Mouse (Mus musculus): ENCODE data around the gene Nrxn3. TPM values are rescaled to one million over a fixed set of nuclear protein-coding genes. Genes with fewer than 3 reads are reported as not detected.

The Nrxn3 gene
- polyA plus RNA-seq, 1 experiment from 2014 or later = 3.7 TPM

GRCm38 (mm10) chr12:88860397-88860796 lies 137.7 kb downstream of the Nrxn3 start:
- no peak overlapping the region for H3K9ac ChIP-seq
- H3K4me3 ChIP-seq = no peak overlapping the region
- H3K27ac ChIP-seq = no peak overlapping the region
- ATAC-seq (ENCODE audit: insufficient number of reproducible peaks, insufficient read depth, low FRiP score, low TSS enrichment) = no peak
- no peaks in the 10 kb centered on the region for H3K36me3 ChIP-seq
- H3K27me3 ChIP-seq = no peaks in the 10 kb centered on the region
- H3K9me3 ChIP-seq = no peaks in the 10 kb centered on the region
- H3K4me2 ChIP-seq (replicated peaks) = no peak overlapping the region
- no peaks in the 10 kb centered on the region for H3K4me1 ChIP-seq
- 51% methylated on average over 4 of the region's 4 CpGs for WGBS

- Histone ChIP-seq H3K9ac (no peak overlapping the region), H3K27me3 (no peaks in the 10 kb centered on the region), H3K4me3 (no peak overlapping the region), H3K4me2 (replicated peaks) (no peak overlapping the region), H3K36me3 (no peaks in the 10 kb centered on the region), H3K4me1 (no peaks in the 10 kb centered on the region), H3K9me3 (no peaks in the 10 kb centered on the region), H3K27ac (no peak overlapping the region)
- ATAC-seq (ENCODE audit: insufficient number of reproducible peaks, insufficient read depth, low FRiP score, low TSS enrichment) = no peak
- 74% methylated on average over 4 of the region's 4 CpGs for WGBS
These were observed 140.4 kb downstream of the Nrxn3 start for GRCm38 (mm10) chr12:88863069-88863468.

GRCm38 (mm10) chr12:88868288-88868687 lies 145.6 kb downstream of the Nrxn3 start:
- no peaks in the 10 kb centered on the region for H3K4me1 ChIP-seq
- H3K36me3 ChIP-seq = no peaks in the 10 kb centered on the region
- no peaks in the 10 kb centered on the region for H3K27me3 ChIP-seq
- no peak for ATAC-seq (ENCODE audit: insufficient number of reproducible peaks, insufficient read depth, low FRiP score, low TSS enrichment)
- H3K4me2 ChIP-seq (replicated peaks) = no peak overlapping the region
- H3K27ac ChIP-seq = no peak overlapping the region
- no peak overlapping the region for H3K4me3 ChIP-seq
- no peak overlapping the region for H3K9ac ChIP-seq
- no peaks in the 10 kb centered on the region for H3K9me3 ChIP-seq

DNA sequence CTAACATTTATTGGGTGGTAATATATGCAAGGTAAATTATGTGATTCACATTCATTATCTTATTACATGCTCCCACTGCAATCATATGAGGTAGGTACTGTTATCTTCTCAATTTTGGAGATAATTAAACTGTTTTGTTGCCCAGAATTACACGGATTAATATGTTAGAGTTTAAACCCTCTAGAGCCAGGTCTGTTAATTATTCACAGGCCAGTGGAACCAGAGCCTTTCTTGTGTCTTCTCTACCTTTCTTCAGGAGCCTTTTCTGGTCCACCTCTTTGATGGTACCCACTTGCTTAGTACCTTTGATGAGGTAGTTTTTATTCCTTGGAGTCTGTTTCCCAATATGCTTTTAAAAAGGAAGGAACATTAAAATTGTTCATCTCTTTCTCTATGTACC lies 174.7 kb downstream of the Nrxn3 start:
- Histone ChIP-seq H3K36me3 (no peaks in the 10 kb centered on the region), H3K4me3 (no peak overlapping the region), H3K27me3 (no peaks in the 10 kb centered on the region), H3K9me3 (no peaks in the 10 kb centered on the region), H3K27ac (no peak overlapping the region), H3K4me1 (no peaks in the 10 kb centered on the region), H3K4me2 (replicated peaks) (no peak overlapping the region), H3K9ac (no peak overlapping the region)
- ATAC-seq (ENCODE audit: insufficient number of reproducible peaks, insufficient read depth, low FRiP score, low TSS enrichment) = no peak
- 82% methylated on average over 1 of the region's 1 CpGs for WGBS

GRCm38 (mm10) chr12:88900014-88900727 lies 177.5 kb downstream of the Nrxn3 start:
- no peak for ATAC-seq (ENCODE audit: insufficient number of reproducible peaks, insufficient read depth, low FRiP score, low TSS enrichment)
- no peak overlapping the region for H3K27ac ChIP-seq
- 74% methylated on average over 7 of the region's 7 CpGs for WGBS

DNA sequence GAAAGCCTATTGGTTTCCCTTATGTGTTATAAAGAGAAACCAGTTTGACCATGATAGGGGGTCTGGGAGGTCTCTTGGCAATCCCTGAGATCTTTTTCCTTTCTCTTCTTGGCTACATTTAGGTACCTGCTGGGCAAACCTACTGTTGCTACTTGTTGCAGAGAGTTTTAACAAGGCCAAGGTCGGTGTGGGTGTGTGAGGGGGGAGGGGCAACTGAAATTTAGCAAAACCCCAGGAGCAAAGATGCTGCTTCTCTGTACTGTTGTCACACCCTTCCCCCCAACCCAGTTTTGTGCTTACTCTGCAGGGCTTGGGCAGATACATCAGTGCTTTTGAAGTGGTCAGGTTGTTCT lies 178.0 kb downstream of the Nrxn3 start:
- 18% methylated on average over 1 of the region's 1 CpGs for WGBS
- Histone ChIP-seq H3K9ac (no peak overlapping the region), H3K9me3 (no peaks in the 10 kb centered on the region), H3K4me3 (no peak overlapping the region), H3K4me2 (replicated peaks) (no peak overlapping the region), H3K4me1 (no peaks in the 10 kb centered on the region), H3K36me3 (no peaks in the 10 kb centered on the region), H3K27me3 (no peaks in the 10 kb centered on the region), H3K27ac (no peak overlapping the region)
- no peak for ATAC-seq (ENCODE audit: insufficient number of reproducible peaks, insufficient read depth, low FRiP score, low TSS enrichment)

More at GRCm38 (mm10) chr12:88900014-88900727, 177.5 kb downstream of the Nrxn3 start:
- Histone ChIP-seq H3K4me1 (no peaks in the 10 kb centered on the region), H3K36me3 (no peaks in the 10 kb centered on the region), H3K9me3 (no peaks in the 10 kb centered on the region), H3K4me3 (no peak overlapping the region), H3K9ac (no peak overlapping the region), H3K4me2 (replicated peaks) (no peak overlapping the region), H3K27me3 (no peaks in the 10 kb centered on the region)

DNA sequence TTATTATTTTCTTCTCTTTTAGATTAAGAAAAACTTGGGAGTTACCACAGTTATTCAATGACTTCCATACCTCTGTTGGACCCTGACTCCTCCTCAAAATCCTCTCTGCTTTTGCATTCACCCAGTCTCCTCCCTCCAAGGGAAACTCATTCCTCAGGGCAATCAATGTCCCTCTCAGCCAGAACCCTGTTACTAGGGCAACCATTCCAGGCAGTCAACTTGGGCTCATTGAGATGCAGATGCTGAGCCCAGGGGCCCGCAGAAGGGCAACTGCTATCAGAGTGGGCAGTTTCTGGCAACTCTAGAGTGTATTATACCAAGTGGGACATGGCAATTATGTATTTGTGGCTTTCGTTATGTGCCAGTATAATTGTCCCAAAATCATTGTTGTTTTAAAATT lies 188.1 kb downstream of the Nrxn3 start:
- ATAC-seq (ENCODE audit: insufficient number of reproducible peaks, insufficient read depth, low FRiP score, low TSS enrichment) = no peak
- H3K4me2 ChIP-seq (replicated peaks) = no peak overlapping the region
- no peaks in the 10 kb centered on the region for H3K27me3 ChIP-seq
- 0 out of 2 replicates have a peak, but pooled peaks cover 2% of the 10 kb centered on the region for H3K4me1 ChIP-seq
- 28% methylated on average over 2 of the region's 2 CpGs for WGBS
- H3K9ac ChIP-seq = no peak overlapping the region
- no peaks in the 10 kb centered on the region for H3K9me3 ChIP-seq
- no peaks in the 10 kb centered on the region for H3K36me3 ChIP-seq
- H3K4me3 ChIP-seq = no peak overlapping the region
- H3K27ac ChIP-seq = no peak overlapping the region

- no peaks in the 10 kb centered on the region for H3K4me1 ChIP-seq
- no peak overlapping the region for H3K27ac ChIP-seq
- WGBS = 68% methylated on average over 2 of the region's 2 CpGs
- H3K4me2 ChIP-seq (replicated peaks) = no peak overlapping the region
- H3K9me3 ChIP-seq = no peaks in the 10 kb centered on the region
- no peaks in the 10 kb centered on the region for H3K36me3 ChIP-seq
- H3K27me3 ChIP-seq = no peaks in the 10 kb centered on the region
- no peak overlapping the region for H3K9ac ChIP-seq
- no peak overlapping the region for H3K4me3 ChIP-seq
- ATAC-seq (ENCODE audit: insufficient number of reproducible peaks, insufficient read depth, low FRiP score, low TSS enrichment) = no peak
These were observed 194.1 kb downstream of the Nrxn3 start for GRCm38 (mm10) chr12:88916752-88917151.

- Histone ChIP-seq H3K4me1 (no peaks in the 10 kb centered on the region), H3K27ac (no peak overlapping the region), H3K9me3 (no peaks in the 10 kb centered on the region), H3K4me2 (replicated peaks) (no peak overlapping the region), H3K27me3 (no peaks in the 10 kb centered on the region), H3K4me3 (no peak overlapping the region), H3K36me3 (no peaks in the 10 kb centered on the region), H3K9ac (no peak overlapping the region)
- no peak for ATAC-seq (ENCODE audit: insufficient number of reproducible peaks, insufficient read depth, low FRiP score, low TSS enrichment)
- 58% methylated on average over 3 of the region's 3 CpGs for WGBS
These were observed 202.2 kb downstream of the Nrxn3 start for GRCm38 (mm10) chr12:88924896-88925295.

GRCm38 (mm10) chr12:88926306-88926705 lies 203.6 kb downstream of the Nrxn3 start:
- H3K27me3 ChIP-seq = no peaks in the 10 kb centered on the region
- WGBS = 91% methylated on average over 4 of the region's 4 CpGs
- ATAC-seq (ENCODE audit: insufficient number of reproducible peaks, insufficient read depth, low FRiP score, low TSS enrichment) = no peak
- H3K36me3 ChIP-seq = no peaks in the 10 kb centered on the region
- no peak overlapping the region for H3K27ac ChIP-seq
- H3K4me2 ChIP-seq (replicated peaks) = no peak overlapping the region
- no peak overlapping the region for H3K9ac ChIP-seq
- H3K4me1 ChIP-seq = no peaks in the 10 kb centered on the region
- H3K9me3 ChIP-seq = no peaks in the 10 kb centered on the region
- no peak overlapping the region for H3K4me3 ChIP-seq

GRCm38 (mm10) chr12:88931713-88932112 lies 209.0 kb downstream of the Nrxn3 start:
- H3K4me2 ChIP-seq (replicated peaks) = no peak overlapping the region
- no peaks in the 10 kb centered on the region for H3K4me1 ChIP-seq
- WGBS = 72% methylated on average over 4 of the region's 4 CpGs
- no peaks in the 10 kb centered on the region for H3K27me3 ChIP-seq
- H3K9me3 ChIP-seq = no peaks in the 10 kb centered on the region
- no peak overlapping the region for H3K9ac ChIP-seq
- H3K36me3 ChIP-seq = no peaks in the 10 kb centered on the region
- no peak overlapping the region for H3K27ac ChIP-seq
- H3K4me3 ChIP-seq = no peak overlapping the region
- no peak for ATAC-seq (ENCODE audit: insufficient number of reproducible peaks, insufficient read depth, low FRiP score, low TSS enrichment)

DNA sequence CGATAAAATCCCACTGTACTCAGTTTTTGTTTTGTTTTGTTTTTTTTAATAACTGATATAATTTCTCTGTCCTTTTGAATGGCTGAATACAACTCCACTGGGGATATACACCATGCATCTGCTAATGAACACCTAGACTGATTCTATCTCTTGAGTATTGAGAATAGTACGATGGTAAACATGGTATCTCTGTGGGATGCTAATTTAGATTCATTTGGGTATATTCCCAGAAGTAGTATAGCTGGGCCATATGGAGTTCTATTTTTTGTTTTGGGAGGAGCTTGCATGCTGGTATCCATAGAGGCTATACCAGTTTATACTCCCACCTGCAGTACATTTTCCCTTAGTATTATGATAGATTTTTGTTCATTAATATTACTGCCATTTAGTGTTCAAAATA lies 217.0 kb downstream of the Nrxn3 start:
- H3K9ac ChIP-seq = no peak overlapping the region
- no peaks in the 10 kb centered on the region for H3K9me3 ChIP-seq
- WGBS = 86% methylated on average over 2 of the region's 2 CpGs
- no peaks in the 10 kb centered on the region for H3K4me1 ChIP-seq
- H3K36me3 ChIP-seq = no peaks in the 10 kb centered on the region
- H3K4me2 ChIP-seq (replicated peaks) = no peak overlapping the region
- H3K4me3 ChIP-seq = no peak overlapping the region
- no peak overlapping the region for H3K27ac ChIP-seq
- no peak for ATAC-seq (ENCODE audit: insufficient number of reproducible peaks, insufficient read depth, low FRiP score, low TSS enrichment)
- H3K27me3 ChIP-seq = no peaks in the 10 kb centered on the region

GRCm38 (mm10) chr12:88944967-88945366 lies 222.3 kb downstream of the Nrxn3 start:
- no peak for ATAC-seq (ENCODE audit: insufficient number of reproducible peaks, insufficient read depth, low FRiP score, low TSS enrichment)
- Histone ChIP-seq H3K4me1 (no peaks in the 10 kb centered on the region), H3K4me2 (replicated peaks) (no peak overlapping the region), H3K27me3 (no peaks in the 10 kb centered on the region), H3K36me3 (no peaks in the 10 kb centered on the region), H3K9me3 (no peaks in the 10 kb centered on the region), H3K27ac (no peak overlapping the region), H3K9ac (no peak overlapping the region), H3K4me3 (no peak overlapping the region)
- WGBS = 70% methylated on average over 3 of the region's 3 CpGs
